Mouse (Mus musculus): ENCODE data around the gene Slc18a2.

Slc18a2 gene

GRCm38 (mm10) chr19:59342964-59343363 lies 82.3 kb downstream of the Slc18a2 start:
- ChIA-PET CTCF (interaction anchor here in 1 of 4 experiments (0.6 kb wide), 1 partner anchor 127 kb away, joined by 4 read pairs; no protein-coding TSS in a partner anchor), POLR2A (interaction anchor here in 1 of 4 experiments (0.9 kb wide), 1 partner anchor 11 kb away, joined by 5 read pairs; no protein-coding TSS in a partner anchor)

GRCm38 (mm10) chr19:59344304-59344711 lies 83.6 kb downstream of the Slc18a2 start:
- POLR2A ChIA-PET: interaction anchor here in 2 of 4 experiments (0.7 to 1.8 kb wide), 7 partner anchors 9 to 1237 kb away, joined by 3 to 7 read pairs (median 4); partner anchors contain the start of gene Cacul1 (in 1 of the 2)
- CTCF ChIA-PET: interaction anchor here in 2 of 4 experiments (0.7 to 1.8 kb wide), 2 partner anchors 105 kb away, joined by 3 to 6 read pairs; no protein-coding TSS in a partner anchor

GRCm38 (mm10) chr19:59345081-59345657 lies 84.5 kb downstream of the Slc18a2 start:
- ChIA-PET POLR2A (interaction anchor here in 2 of 4 experiments (0.7 to 1.8 kb wide), 7 partner anchors 10 to 1236 kb away, joined by 3 to 7 read pairs (median 4); partner anchors contain the start of gene Cacul1 (in 1 of the 2)), CTCF (interaction anchor here in 3 of 4 experiments (0.7 to 1.8 kb wide), 3 partner anchors 43 to 106 kb away, joined by 3 to 6 read pairs (median 3); no protein-coding TSS in a partner anchor)

Measured in embryonic stem cell, embryonic (primary cell).